Mouse (Mus musculus) cerebellum, adult 2 months (tissue): ENCODE results near the gene Mapk3.

ENCODE experiments used
- CTCF ChIP-seq: fragments of 200-500 bp; IDR thresholded peaks from 2 replicates; pipeline ENCODE4 v1.5.1; 2011; ENCODE audit warnings: low read depth, mild to moderate bottlenecking, control low read depth, low read length, moderate library complexity, borderline replicate concordance; ENCODE audit not compliant: insufficient read depth
- POLR2A ChIP-seq: fragments of 200-500 bp; IDR thresholded peaks from 2 replicates; pipeline ENCODE4 v1.6.1; 2011; ENCODE audit warnings: low read length, control low read depth, borderline replicate concordance; ENCODE audit not compliant: insufficient read depth

GRCm38 (mm10) chr7:126784469-126784868 is 25.1 kb downstream of the Mapk3 start:
- TF ChIP-seq POLR2A, result no peak
- TF ChIP-seq CTCF, result no peak
